Mouse (Mus musculus) small intestine, adult 2 months (tissue): ENCODE results near the gene Fbxw4.

Experiments
- CTCF ChIP-seq: fragments of 200-500 bp; IDR thresholded peaks from 2 replicates; pipeline ENCODE4 v1.5.1; 2012; ENCODE audit warnings: low read depth, mild to moderate bottlenecking, control low read depth, inconsistent platforms, low read length, moderate library complexity, mixed read lengths; ENCODE audit not compliant: insufficient replicate concordance, insufficient read length; ENCODE audit errors: extremely low read depth
- POLR2A ChIP-seq: fragments of 200-500 bp; IDR thresholded peaks from 2 replicates; pipeline ENCODE4 v1.6.1; 2012; ENCODE audit warnings: low read depth, mild to moderate bottlenecking, control low read depth, inconsistent platforms, low read length, moderate library complexity

GRCm38 (mm10) chr19:45580235-45580634 is 79.9 kb downstream of the Fbxw4 start:
- TF ChIP-seq CTCF: no peak
- no peak for TF ChIP-seq POLR2A
